Mouse (Mus musculus): ENCODE results near the gene Mageb3. TPM values are rescaled to one million over a fixed set of nuclear protein-coding genes. Genes with fewer than 3 reads are reported as not detected.

Mageb3 gene
- polyA plus RNA-seq (2012; rRNA removed) = 0.18 and 0.19 TPM in 2 replicates
- polyA plus RNA-seq (2014; fragmentation: Nextera tagmentation; extraction: Ambion mirVana) = 0.11 and 0.36 TPM in 2 replicates

GRCm38 (mm10) chr2:121955765-121956223 lies at the start of gene Mageb3, which contains the start of gene Ctdspl2:
Mageb3 (minus strand) TSS chr2:121956092.
Ctdspl2 (plus strand) TSS chr2:121956001.
- Histone ChIP-seq H3K27ac (replicated peaks; ENCODE audit: low read depth, low read length) (peak within 1 kb of the TSS; percentile 94), H3K4me3 (replicated peaks; ENCODE audit: low read length) (peak within 1 kb of the TSS; percentile 91), H3K27me3 (ENCODE audit: control insufficient read depth, insufficient read depth, low read length) (no peaks in the 10 kb centered on the region), H3K36me3 (ENCODE audit: control insufficient read depth, insufficient read depth, low read length) (peaks cover 9% of the 10 kb centered on the region), H3K9ac (ENCODE audit: low read depth, low read length, severe bottlenecking) (peak within 1 kb of the TSS; percentile 90), H3K9me3 (ENCODE audit: control insufficient read depth, low read length) (no peaks in the 10 kb centered on the region), H3K4me1 (ENCODE audit: control insufficient read depth, insufficient read depth, low read length) (peaks cover 22% of the 10 kb centered on the region), H3K4me2 (replicated peaks; ENCODE audit: low read depth, low read length, severe bottlenecking) (peak within 1 kb of the TSS; percentile 73)
- peak; percentile 95 for ATAC-seq (ENCODE audit: low FRiP score, low read depth)
- peak; percentile 78; the same call in 1 of the 2 replicates for TF ChIP-seq POLR2A (IDR thresholded peaks at IDR 0.05; ENCODE audit: borderline replicate concordance, extremely low read depth, insufficient read depth, insufficient read length)
- WGBS = 0% methylated on average over 37 of the region's 48 CpGs
- DNase-seq (ENCODE audit: low spot score) = peak; percentile 99

GRCm38 (mm10) chr2:121995738-121996137 lies 39.8 kb upstream of the Mageb3 start:
- Histone ChIP-seq H3K36me3 (ENCODE audit: control insufficient read depth, insufficient read depth, low read length) (peaks cover 43% of the 10 kb centered on the region), H3K4me2 (replicated peaks; ENCODE audit: low read depth, low read length, severe bottlenecking) (no peak overlapping the region), H3K9ac (ENCODE audit: low read depth, low read length, severe bottlenecking) (no peak overlapping the region), H3K27ac (replicated peaks; ENCODE audit: low read depth, low read length) (no peak overlapping the region), H3K4me3 (replicated peaks; ENCODE audit: low read length) (no peak overlapping the region), H3K27me3 (ENCODE audit: control insufficient read depth, insufficient read depth, low read length) (no peaks in the 10 kb centered on the region), H3K4me1 (ENCODE audit: control insufficient read depth, insufficient read depth, low read length) (no peaks in the 10 kb centered on the region), H3K9me3 (ENCODE audit: control insufficient read depth, low read length) (no peaks in the 10 kb centered on the region)
- 87% methylated on average over 1 of the region's 1 CpGs for WGBS
- DNase-seq (ENCODE audit: low spot score) (no peak), ATAC-seq (ENCODE audit: low FRiP score, low read depth) (no peak)
- no peak for TF ChIP-seq POLR2A (IDR thresholded peaks at IDR 0.05; ENCODE audit: borderline replicate concordance, extremely low read depth, insufficient read depth, insufficient read length)

- WGBS = 9% methylated on average over 8 of the region's 8 CpGs
- Histone ChIP-seq H3K36me3 (ENCODE audit: control insufficient read depth, insufficient read depth, low read length) (peaks cover 17% of the 10 kb centered on the region), H3K4me3 (replicated peaks; ENCODE audit: low read length) (peak overlapping the region; percentile 91), H3K4me1 (ENCODE audit: control insufficient read depth, insufficient read depth, low read length) (peaks cover 22% of the 10 kb centered on the region), H3K9me3 (ENCODE audit: control insufficient read depth, low read length) (no peaks in the 10 kb centered on the region), H3K27me3 (ENCODE audit: control insufficient read depth, insufficient read depth, low read length) (no peaks in the 10 kb centered on the region), H3K4me2 (replicated peaks; ENCODE audit: low read depth, low read length, severe bottlenecking) (peak overlapping the region; percentile 73), H3K9ac (ENCODE audit: low read depth, low read length, severe bottlenecking) (peak overlapping the region; percentile 90), H3K27ac (replicated peaks; ENCODE audit: low read depth, low read length) (peak overlapping the region; percentile 94; the same call in 1 of the 2 replicates)
- TF ChIP-seq POLR2A (IDR thresholded peaks at IDR 0.05; ENCODE audit: borderline replicate concordance, extremely low read depth, insufficient read depth, insufficient read length) = no peak
- DNase-seq (ENCODE audit: low spot score) (no peak), ATAC-seq (ENCODE audit: low FRiP score, low read depth) (no peak)
Observed at GRCm38 (mm10) chr2:121957216-121957792, 1.4 kb upstream of the Mageb3 start.

- H3K27me3 ChIP-seq (ENCODE audit: control insufficient read depth, insufficient read depth, low read length) = no peaks in the 10 kb centered on the region
- H3K9ac ChIP-seq (ENCODE audit: low read depth, low read length, severe bottlenecking) = peak overlapping the region; percentile 90
- peak overlapping the region; percentile 94 for H3K27ac ChIP-seq (replicated peaks; ENCODE audit: low read depth, low read length)
- peaks cover 22% of the 10 kb centered on the region for H3K4me1 ChIP-seq (ENCODE audit: control insufficient read depth, insufficient read depth, low read length)
- WGBS = 0% methylated on average over 46 of the region's 47 CpGs
- peaks cover 11% of the 10 kb centered on the region for H3K36me3 ChIP-seq (ENCODE audit: control insufficient read depth, insufficient read depth, low read length)
- ATAC-seq (ENCODE audit: low FRiP score, low read depth) (peak; percentile 94), DNase-seq (ENCODE audit: low spot score) (peak; percentile 92)
- peak overlapping the region; percentile 91 for H3K4me3 ChIP-seq (replicated peaks; ENCODE audit: low read length)
- TF ChIP-seq POLR2A (IDR thresholded peaks at IDR 0.05; ENCODE audit: borderline replicate concordance, extremely low read depth, insufficient read depth, insufficient read length) = 0 out of 2 replicates have a peak, but pooled peaks have one; percentile 24
- no peaks in the 10 kb centered on the region for H3K9me3 ChIP-seq (ENCODE audit: control insufficient read depth, low read length)
- H3K4me2 ChIP-seq (replicated peaks; ENCODE audit: low read depth, low read length, severe bottlenecking) = peak overlapping the region; percentile 73
Observed at GRCm38 (mm10) chr2:121956224-121957018, 529 bp upstream of the Mageb3 start.

- Histone ChIP-seq H3K4me3 (replicated peaks; ENCODE audit: low read length) (peak overlapping the region; percentile 91), H3K27ac (replicated peaks; ENCODE audit: low read depth, low read length) (peak overlapping the region; percentile 94), H3K9ac (ENCODE audit: low read depth, low read length, severe bottlenecking) (peak overlapping the region; percentile 90), H3K36me3 (ENCODE audit: control insufficient read depth, insufficient read depth, low read length) (peaks cover 5% of the 10 kb centered on the region), H3K9me3 (ENCODE audit: control insufficient read depth, low read length) (no peaks in the 10 kb centered on the region), H3K4me1 (ENCODE audit: control insufficient read depth, insufficient read depth, low read length) (peaks cover 22% of the 10 kb centered on the region), H3K27me3 (ENCODE audit: control insufficient read depth, insufficient read depth, low read length) (no peaks in the 10 kb centered on the region), H3K4me2 (replicated peaks; ENCODE audit: low read depth, low read length, severe bottlenecking) (peak overlapping the region; percentile 73)
- no peak for DNase-seq (ENCODE audit: low spot score)
- no peak for ATAC-seq (ENCODE audit: low FRiP score, low read depth)
- TF ChIP-seq POLR2A (IDR thresholded peaks at IDR 0.05; ENCODE audit: borderline replicate concordance, extremely low read depth, insufficient read depth, insufficient read length) = no peak
- WGBS = 17% methylated on average over 10 of the region's 10 CpGs
Observed at GRCm38 (mm10) chr2:121954971-121955656, 778 bp downstream of the Mageb3 start.

Measured in limb, embryonic 14.5 days (tissue).